Mouse (Mus musculus) natural killer cell, adult 2 months (primary cell): Measurements from ENCODE around the gene Rnf38.
A peak's percentile ranks its signal among the peaks of the same experiment; 100 is the strongest.

Experiments
- DNase-seq, 2 experiments: peaks; one replicate each; pipeline ENCODE4 v3.0.0; 2022; ENCODE audit warnings: low spot score in 2 of 2

The Rnf38 gene

GRCm38 (mm10) chr4:44119410-44120201 lies 114.0 kb downstream of the Rnf38 start:
- DNase-seq = peak; percentile 21 to 43

DNA sequence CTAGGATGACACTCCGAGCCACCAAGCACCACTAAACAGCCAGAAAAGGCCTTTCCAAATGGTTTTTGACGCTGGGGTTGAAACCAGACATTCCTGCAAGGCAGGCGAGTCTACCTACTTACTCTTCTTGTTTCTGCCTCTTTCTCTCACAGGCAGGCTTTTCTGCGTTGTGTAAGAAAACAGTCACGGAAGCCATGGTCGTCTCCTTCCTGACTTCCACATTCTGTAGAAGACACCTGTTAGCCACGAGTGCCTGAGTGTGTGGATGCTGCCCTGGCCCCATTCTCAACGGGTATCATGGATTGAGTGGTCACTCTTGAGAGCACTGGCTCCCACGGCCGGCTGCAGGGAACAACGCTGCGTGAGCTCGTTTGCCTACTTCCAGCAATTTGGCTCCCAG lies 118.5 kb downstream of the Rnf38 start:
- no peak for DNase-seq

GRCm38 (mm10) chr4:44113393-44114138 lies 120.0 kb downstream of the Rnf38 start:
- DNase-seq = peak in 1 of 2 experiments; percentile 22

DNA sequence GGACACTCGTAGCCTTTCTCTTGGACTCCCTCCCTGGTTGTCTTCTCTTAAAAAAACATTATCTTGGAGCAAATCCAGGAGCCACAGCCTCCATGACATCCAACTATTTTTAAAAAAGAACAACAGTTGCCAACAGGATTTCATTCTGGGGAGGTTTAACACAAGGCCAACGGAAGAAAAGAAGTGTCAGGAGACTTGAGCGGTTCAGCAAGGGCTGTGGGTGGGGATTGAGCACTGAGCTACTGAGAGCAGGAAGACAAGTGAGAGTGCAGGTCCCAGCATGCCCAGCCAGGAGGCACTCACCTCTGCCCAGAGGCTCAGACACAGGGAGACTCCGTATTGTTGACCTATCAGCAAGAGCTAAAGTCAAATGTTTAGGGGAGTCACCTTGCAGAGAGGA lies 120.8 kb downstream of the Rnf38 start:
- no peak for DNase-seq

- no peak for DNase-seq
Observed at GRCm38 (mm10) chr4:44110771-44111170, 122.8 kb downstream of the Rnf38 start.

DNA sequence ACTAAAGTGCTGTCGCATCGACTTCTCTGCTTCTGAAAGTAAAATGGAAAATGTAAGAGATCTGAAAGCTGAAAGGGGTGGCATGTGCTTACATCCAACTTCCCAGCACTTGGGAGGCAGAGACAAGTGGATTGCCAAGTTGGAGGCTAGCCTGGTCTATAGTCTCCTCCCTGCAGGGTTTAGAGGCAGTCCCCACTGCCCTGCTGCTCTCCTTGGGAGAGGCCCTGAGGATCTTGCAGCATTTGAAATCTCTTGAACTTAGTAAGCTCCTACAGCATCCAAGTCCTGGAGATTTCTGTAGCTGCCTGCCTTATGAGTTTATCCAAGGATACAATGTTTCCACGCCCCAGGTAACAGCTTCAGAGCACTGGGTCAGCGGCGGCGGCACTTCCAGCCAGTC lies 125.3 kb downstream of the Rnf38 start:
- no peak for DNase-seq

DNA sequence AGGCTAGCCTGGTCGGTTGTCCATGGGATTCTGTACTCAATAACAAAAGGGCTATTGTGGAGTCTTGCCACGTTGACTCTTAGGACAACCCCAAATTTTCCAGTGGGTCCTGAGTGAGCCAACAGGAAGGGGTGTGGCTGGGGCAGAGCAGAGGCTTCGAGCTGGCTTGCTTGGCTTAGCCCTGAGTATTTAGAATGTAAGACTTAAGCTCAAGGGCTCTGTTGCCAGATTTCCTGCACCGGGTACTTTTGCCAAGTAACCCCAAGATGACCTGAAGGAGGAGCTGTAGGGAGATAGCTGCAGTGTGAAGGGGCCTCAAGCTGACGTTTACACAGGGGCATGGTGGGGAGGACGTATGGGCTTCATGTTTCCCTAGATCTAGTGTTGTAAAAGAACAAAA lies 126.2 kb downstream of the Rnf38 start:
- no peak for DNase-seq

- no peak for DNase-seq
Observed at GRCm38 (mm10) chr4:44106297-44106821, 127.2 kb downstream of the Rnf38 start.

GRCm38 (mm10) chr4:44104195-44104917 lies 129.2 kb downstream of the Rnf38 start:
- no peak for DNase-seq

- DNase-seq = no peak
Observed at GRCm38 (mm10) chr4:44103620-44104019, 130.0 kb downstream of the Rnf38 start.

- no peak for DNase-seq
Observed at GRCm38 (mm10) chr4:44097576-44098335, 135.8 kb downstream of the Rnf38 start.

GRCm38 (mm10) chr4:44094475-44094874 lies 139.1 kb downstream of the Rnf38 start:
- DNase-seq = no peak

GRCm38 (mm10) chr4:44092359-44092758 lies 141.2 kb downstream of the Rnf38 start:
- no peak for DNase-seq

DNA sequence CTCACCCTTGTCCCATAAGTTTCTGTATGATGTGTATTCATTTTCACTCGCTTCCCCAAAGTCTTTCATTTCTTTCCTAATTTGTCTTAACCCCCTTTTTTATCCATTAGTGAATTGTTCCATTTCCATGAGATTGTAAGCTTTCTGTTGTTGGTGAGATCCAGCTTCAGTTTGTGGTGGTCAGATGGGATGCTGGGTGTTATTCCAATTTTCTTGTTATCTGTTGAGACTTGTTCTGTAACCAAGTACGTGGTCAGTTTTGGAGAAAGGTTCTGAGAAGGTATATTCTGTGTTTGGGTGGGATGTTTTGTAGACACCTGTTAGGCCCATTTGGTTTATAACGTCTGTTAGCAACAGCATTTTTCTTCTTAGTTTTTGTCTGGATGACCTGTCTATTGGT lies 148.0 kb downstream of the Rnf38 start:
- DNase-seq = no peak

GRCm38 (mm10) chr4:44084602-44085325 lies 148.8 kb downstream of the Rnf38 start:
- no peak for DNase-seq

GRCm38 (mm10) chr4:44083945-44084344 lies 149.6 kb downstream of the Rnf38 start, which contains the start of gene Gne:
Gene Gne (minus strand): TSS chr4:44084177.
- peak in 1 of 2 experiments; percentile 28 for DNase-seq

DNA sequence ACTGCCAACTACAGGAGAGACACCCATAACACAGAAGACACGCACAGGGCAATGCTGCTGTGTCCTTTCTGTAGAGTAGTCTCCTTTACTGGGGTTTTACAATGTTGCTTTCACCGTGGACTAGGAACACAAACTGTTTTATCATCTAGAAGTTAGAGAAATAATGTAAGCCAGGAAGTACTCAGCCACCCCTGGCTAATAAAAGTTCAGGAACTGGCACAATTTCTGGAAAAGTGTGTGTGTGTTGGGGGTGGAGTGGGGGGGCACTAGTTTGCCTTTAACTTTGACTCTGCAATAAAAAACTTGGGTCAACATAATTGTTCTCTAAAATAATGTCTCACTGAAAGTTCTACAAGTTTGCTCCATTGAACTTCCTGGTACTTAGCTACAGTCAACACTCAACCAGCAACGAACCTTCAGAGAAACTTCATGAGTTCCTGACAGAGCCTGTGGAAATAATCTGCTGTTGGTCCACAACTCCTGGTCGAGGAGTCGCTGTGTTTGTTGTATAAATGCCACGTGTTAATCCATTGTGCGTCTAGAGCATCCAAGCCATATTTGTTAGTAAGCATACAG lies 155.1 kb downstream of the Rnf38 start:
- DNase-seq = no peak
